Mouse (Mus musculus) CH12.LX (cell line): Measurements from ENCODE around the gene Gm27027. TPM values are rescaled to one million over a fixed set of nuclear protein-coding genes. Genes with fewer than 3 reads are reported as not detected.

ENCODE experiments used
- DNase-seq: peaks from one replicate; pipeline ENCODE4 v3.0.0-alpha.2; 2013; ENCODE audit errors: extremely low read depth
- H3K27ac ChIP-seq: 2 replicates; pipeline ENCODE4 v1.5.1; 2012; ENCODE audit warnings: low read depth, mild to moderate bottlenecking, control low read depth, moderate library complexity; ENCODE audit not compliant: insufficient read depth
- H3K27me3 ChIP-seq: replicated peaks from 2 replicates; pipeline ENCODE3; 2012; ENCODE audit warnings: inconsistent platforms
- H3K36me3 ChIP-seq, 2 experiments: replicated peaks in 1 of 2; 2 replicates each; pipeline versions ENCODE3 to v1.6.1; 2012; ENCODE audit warnings: inconsistent platforms in 1 of 2, low read length in 1 of 2, mild to moderate bottlenecking in 1 of 2, mixed read lengths in 1 of 2, moderate library complexity in 1 of 2; ENCODE audit not compliant: control insufficient read depth in 1 of 2, insufficient read depth in 1 of 2
- H3K4me1 ChIP-seq, 2 experiments: 2 replicates each; pipeline ENCODE4 v1.6.1; 2012; ENCODE audit warnings: inconsistent platforms in 1 of 2, moderate library complexity in 1 of 2; ENCODE audit not compliant: insufficient read depth in 2 of 2, control insufficient read depth in 1 of 2
- H3K4me2 ChIP-seq: 2 replicates; pipeline ENCODE4 v1.6.1; 2012; ENCODE audit warnings: low read depth, mild to moderate bottlenecking, control low read depth; ENCODE audit not compliant: poor library complexity, insufficient read depth, severe bottlenecking
- H3K4me3 ChIP-seq, 3 experiments: fragments of 150-350 bp in 1 of 3; sonication (generic) in 1 of 3; replicated peaks in 1 of 3; 2 replicates each; pipeline versions ENCODE3 to v1.5.1; 2011 to 2012; ENCODE audit warnings: low read depth in 2 of 3, low read length in 2 of 3, mild to moderate bottlenecking in 2 of 3, moderate library complexity in 2 of 3, control low read depth in 1 of 3, improper control_type of control experiment in 1 of 3, inconsistent platforms in 1 of 3, mixed read lengths in 1 of 3; ENCODE audit not compliant: poor library complexity in 1 of 3
- H3K79me2 ChIP-seq: replicated peaks from 2 replicates; pipeline ENCODE4 v1.6.1; 2012; ENCODE audit warnings: mild to moderate bottlenecking, moderate library complexity; ENCODE audit not compliant: control insufficient read depth, poor library complexity, insufficient read depth, severe bottlenecking; ENCODE audit errors: extremely low read depth
- H3K9ac ChIP-seq: 2 replicates; pipeline ENCODE4 v1.6.1; 2012; ENCODE audit warnings: low read depth, mild to moderate bottlenecking, control low read depth, moderate library complexity; ENCODE audit not compliant: insufficient read depth
- H3K9me3 ChIP-seq: replicated peaks from 2 replicates; pipeline ENCODE3; 2012; ENCODE audit warnings: low read length, inconsistent platforms, mixed read lengths
- EP300 ChIP-seq: IDR thresholded peaks from 2 replicates; pipeline ENCODE4 v1.6.1; 2011; ENCODE audit warnings: low read length, improper control_type of control experiment
- HCFC1 ChIP-seq: IDR thresholded peaks from 2 replicates; pipeline ENCODE4 v1.6.1; 2012; ENCODE audit warnings: low read depth, mild to moderate bottlenecking, inconsistent platforms, low read length, improper control_type of control experiment
- KAT2A ChIP-seq: IDR thresholded peaks from 2 replicates; pipeline ENCODE4 v1.6.1; 2012; ENCODE audit warnings: low read length, improper control_type of control experiment, inconsistent platforms; ENCODE audit not compliant: insufficient replicate concordance
- MAX ChIP-seq: IDR thresholded peaks from 2 replicates; pipeline ENCODE4 v1.6.1; 2011; ENCODE audit warnings: low read length, improper control_type of control experiment
- NRF1 ChIP-seq: IDR thresholded peaks from 2 replicates; pipeline ENCODE4 v1.6.1; 2014; ENCODE audit warnings: low read depth, mild to moderate bottlenecking, inconsistent platforms, low read length, improper control_type of control experiment, moderate library complexity
- POLR2A ChIP-seq: IDR thresholded peaks from 2 replicates; pipeline ENCODE4 v1.6.1; 2011; ENCODE audit warnings: low read depth, mild to moderate bottlenecking, improper control_type of control experiment, low read length
- POLR2AphosphoS2 ChIP-seq: IDR thresholded peaks from 2 replicates; pipeline ENCODE4 v1.6.1; 2011; ENCODE audit warnings: low read depth, low read length, improper control_type of control experiment
- RAD21 ChIP-seq: IDR thresholded peaks from 2 replicates; pipeline ENCODE4 v1.6.1; 2011; ENCODE audit warnings: low read depth, mild to moderate bottlenecking, low read length, improper control_type of control experiment, moderate library complexity
- RCOR1 ChIP-seq: conservative IDR thresholded peaks from 2 replicates; pipeline ENCODE4 v1.6.1; 2012; ENCODE audit warnings: low read depth, mild to moderate bottlenecking, inconsistent platforms, low read length, improper control_type of control experiment
- SIN3A ChIP-seq: IDR thresholded peaks from 2 replicates; pipeline ENCODE4 v1.6.1; 2012; ENCODE audit warnings: low read length, improper control_type of control experiment, inconsistent platforms
- SMC3 ChIP-seq: IDR thresholded peaks from 2 replicates; pipeline ENCODE4 v1.6.1; 2011; ENCODE audit warnings: low read depth, low read length, improper control_type of control experiment
- TCF12 ChIP-seq: IDR thresholded peaks from 2 replicates; pipeline ENCODE4 v1.6.1; 2014; ENCODE audit warnings: low read depth, mild to moderate bottlenecking, inconsistent platforms, low read length, improper control_type of control experiment
- UBTF ChIP-seq: IDR thresholded peaks from 2 replicates; pipeline ENCODE4 v1.6.1; 2012; ENCODE audit warnings: low read depth, mild to moderate bottlenecking, inconsistent platforms, low read length, improper control_type of control experiment, moderate library complexity
- USF1 ChIP-seq: IDR thresholded peaks from 2 replicates; pipeline ENCODE4 v1.6.1; 2014; ENCODE audit warnings: low read depth, mild to moderate bottlenecking, inconsistent platforms, low read length, improper control_type of control experiment
- USF2 ChIP-seq: conservative IDR thresholded peaks from 2 replicates; pipeline ENCODE4 v1.6.1; 2011; ENCODE audit warnings: low read depth, low read length, improper control_type of control experiment
- ZC3H11A ChIP-seq: IDR thresholded peaks from 2 replicates; pipeline ENCODE4 v1.6.1; 2012; ENCODE audit warnings: low read depth, mild to moderate bottlenecking, inconsistent platforms, low read length, improper control_type of control experiment
- ZMIZ1 ChIP-seq: IDR thresholded peaks from 2 replicates; pipeline ENCODE4 v1.6.1; 2012; ENCODE audit warnings: low read depth, mild to moderate bottlenecking, inconsistent platforms, low read length, improper control_type of control experiment
- dilution Hi-C: fragments of 300-500 bp; cut with MboI; formaldehyde crosslinking; loops from 2 replicates; pipeline ENCODE4 v1.14.3; 2020; ENCODE audit warnings: low sequenced_read_pairs; ENCODE audit not compliant: extremely low pct_unique_long_range_greater_than_20kb, extremely low pct_ligation_motif_present
- in situ Hi-C: fragments of 300-500 bp; cut with MboI; formaldehyde crosslinking; loops from 3 replicates; pipeline ENCODE4 v1.14.3; 2019; ENCODE audit warnings: low sequenced_read_pairs, low pct_ligation_motif_present, low pct_unique_long_range_greater_than_20kb, mixed read lengths
- polyA plus RNA-seq: library from polyadenylated mRNA; unstranded; fragments of >175 nt; gene quantifications from 2 replicates; pipeline ENCODE4 v1.2.1, GENCODE M21; 2012; ENCODE audit warnings: low read depth; ENCODE audit not compliant: insufficient read length
- total RNA-seq, 2 experiments: library from RNA; depleted of rRNA; stranded (reverse); fragments of 300-350 nt in 1 of 2; fragments of >200 nt in 1 of 2; gene quantifications; 2 replicates each; pipeline ENCODE4 v1.2.3; 2012 to 2014

Gm27027 gene
- total and polyA plus RNA-seq, 3 experiments, result not detected

DNA sequence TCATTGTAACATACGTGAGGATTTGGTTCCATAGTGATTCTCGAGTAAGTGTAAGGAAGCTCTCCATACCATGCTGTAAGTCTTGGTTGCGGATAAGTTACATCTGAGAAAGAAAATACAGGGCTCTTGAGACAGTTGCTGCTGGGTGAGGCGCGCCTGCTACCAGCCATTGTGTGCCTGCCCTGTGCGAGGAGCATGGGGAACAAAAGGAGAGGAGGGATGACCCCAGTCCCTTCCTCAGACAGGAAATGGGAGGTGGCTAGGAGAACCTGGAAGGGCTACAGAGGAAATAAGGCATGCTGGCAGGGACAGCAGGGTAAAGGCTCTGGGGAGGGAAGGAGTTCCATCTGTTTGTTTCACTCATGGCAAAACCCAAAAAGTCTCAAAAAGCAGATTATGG is 5.3 kb upstream of the Gm27027 start:
- H3K27ac ChIP-seq, result no peak overlapping the region
- DNase-seq, result no peak
- H3K79me2 ChIP-seq, result no peaks in the 10 kb centered on the region
- no peak overlapping the region for H3K4me3 ChIP-seq
- TF ChIP-seq MAX (no peak), SIN3A (no peak), SMC3 (no peak), RAD21 (no peak), HCFC1 (no peak), KAT2A (no peak), UBTF (no peak)
- peaks cover 64 to 94% of the 10 kb centered on the region in 2 experiments for H3K36me3 ChIP-seq
- H3K4me1 ChIP-seq, result no peaks in the 10 kb centered on the region
- dilution Hi-C loops, result no loop called here
- H3K9me3 ChIP-seq, result no peaks in the 10 kb centered on the region
- no peak overlapping the region for H3K9ac ChIP-seq
- H3K27me3 ChIP-seq, result no peaks in the 10 kb centered on the region
- in situ Hi-C loops, result no loop called here
- no peak overlapping the region for H3K4me2 ChIP-seq

DNA sequence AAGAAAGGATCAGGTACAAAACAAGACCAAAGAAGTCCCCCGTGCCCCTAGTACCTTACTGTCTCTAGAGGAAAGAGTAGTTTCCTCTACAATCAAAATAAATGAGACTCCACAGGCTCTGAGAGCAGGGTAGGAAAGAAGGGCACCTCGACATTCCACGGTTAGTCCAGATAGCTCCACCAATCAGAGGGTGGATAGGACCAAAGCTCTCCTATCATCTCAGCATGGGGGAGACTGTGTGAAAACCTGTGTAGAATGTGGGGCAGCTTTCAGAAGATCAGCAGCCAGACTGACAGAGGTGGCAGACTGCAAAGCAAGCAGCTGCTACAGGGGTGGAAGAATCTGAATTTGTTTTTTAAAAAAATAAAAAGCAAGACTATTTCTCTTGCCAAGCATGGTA is 3.3 kb downstream of the Gm27027 start:
- Histone ChIP-seq H3K27ac (no peak overlapping the region), H3K4me3 (no peak overlapping the region), H3K27me3 (no peaks in the 10 kb centered on the region), H3K9me3 (no peaks in the 10 kb centered on the region), H3K4me1 (peaks cover 0 to 6% of the 10 kb centered on the region in 2 experiments; a peak in 1 of 4 replicates), H3K36me3 (peaks cover 69 to 100% of the 10 kb centered on the region in 2 experiments), H3K9ac (no peak overlapping the region), H3K4me2 (no peak overlapping the region), H3K79me2 (no peaks in the 10 kb centered on the region)
- dilution Hi-C loops, result no loop called here
- no peak for DNase-seq
- in situ Hi-C loops, result loop anchor here (5.0 kb wide), 1 partner anchor 116 kb away; no protein-coding TSS in a partner anchor
- TF ChIP-seq MAX (no peak), NRF1 (no peak), UBTF (no peak), ZC3H11A (no peak), POLR2AphosphoS2 (no peak), KAT2A (no peak), TCF12 (no peak), ZMIZ1 (no peak), USF1 (no peak), POLR2A (no peak), RCOR1 (no peak), EP300 (no peak), USF2 (no peak)
